Mouse (Mus musculus): Measurements from ENCODE around the gene Ece1. TPM values are rescaled to one million over a fixed set of nuclear protein-coding genes. Genes with fewer than 3 reads are reported as not detected.

Ece1 gene
- polyA plus RNA-seq, 2 experiments: 42.4 to 45.7 TPM

GRCm38 (mm10) chr4:137943540-137943939, 81.5 kb downstream of the Ece1 start:
- Histone ChIP-seq H3K9ac (ENCODE audit: low read depth, low read length, severe bottlenecking) (no peak overlapping the region), H3K4me2 (replicated peaks; ENCODE audit: low read depth, low read length, severe bottlenecking) (no peak overlapping the region), H3K36me3 (ENCODE audit: control insufficient read depth, insufficient read depth, low read length) (peaks cover 79% of the 10 kb centered on the region), H3K4me3 (replicated peaks; ENCODE audit: low read length) (no peak overlapping the region), H3K9me3 (ENCODE audit: control insufficient read depth, low read length) (no peaks in the 10 kb centered on the region), H3K4me1 (ENCODE audit: control insufficient read depth, insufficient read depth, low read length) (no peaks in the 10 kb centered on the region), H3K27me3 (ENCODE audit: control insufficient read depth, insufficient read depth, low read length) (no peaks in the 10 kb centered on the region), H3K27ac (replicated peaks; ENCODE audit: low read depth, low read length) (no peak overlapping the region)
- no peak for TF ChIP-seq POLR2A (IDR thresholded peaks at IDR 0.05; ENCODE audit: borderline replicate concordance, extremely low read depth, insufficient read depth, insufficient read length)
- DNase-seq (ENCODE audit: low spot score) (no peak), ATAC-seq (ENCODE audit: low FRiP score, low read depth) (no peak)
- 93% methylated on average over 10 of the region's 10 CpGs for WGBS

- TF ChIP-seq POLR2A (IDR thresholded peaks at IDR 0.05; ENCODE audit: borderline replicate concordance, extremely low read depth, insufficient read depth, insufficient read length): no peak
- Histone ChIP-seq H3K9me3 (ENCODE audit: control insufficient read depth, low read length) (no peaks in the 10 kb centered on the region), H3K4me2 (replicated peaks; ENCODE audit: low read depth, low read length, severe bottlenecking) (no peak overlapping the region), H3K4me3 (replicated peaks; ENCODE audit: low read length) (no peak overlapping the region), H3K9ac (ENCODE audit: low read depth, low read length, severe bottlenecking) (no peak overlapping the region), H3K36me3 (ENCODE audit: control insufficient read depth, insufficient read depth, low read length) (peaks cover 79% of the 10 kb centered on the region), H3K27me3 (ENCODE audit: control insufficient read depth, insufficient read depth, low read length) (no peaks in the 10 kb centered on the region), H3K4me1 (ENCODE audit: control insufficient read depth, insufficient read depth, low read length) (no peaks in the 10 kb centered on the region), H3K27ac (replicated peaks; ENCODE audit: low read depth, low read length) (no peak overlapping the region)
- DNase-seq (ENCODE audit: low spot score) (no peak), ATAC-seq (ENCODE audit: low FRiP score, low read depth) (no peak)
- 79% methylated on average over 4 of the region's 4 CpGs for WGBS
Observed at GRCm38 (mm10) chr4:137945376-137945775, 83.3 kb downstream of the Ece1 start.

GRCm38 (mm10) chr4:137946419-137946818, 84.4 kb downstream of the Ece1 start:
- no peak for TF ChIP-seq POLR2A (IDR thresholded peaks at IDR 0.05; ENCODE audit: borderline replicate concordance, extremely low read depth, insufficient read depth, insufficient read length)
- ATAC-seq (ENCODE audit: low FRiP score, low read depth) (no peak), DNase-seq (ENCODE audit: low spot score) (no peak)
- no peak overlapping the region for H3K27ac ChIP-seq (replicated peaks; ENCODE audit: low read depth, low read length)
- H3K9ac ChIP-seq (ENCODE audit: low read depth, low read length, severe bottlenecking): no peak overlapping the region
- no peaks in the 10 kb centered on the region for H3K4me1 ChIP-seq (ENCODE audit: control insufficient read depth, insufficient read depth, low read length)
- peaks cover 76% of the 10 kb centered on the region for H3K36me3 ChIP-seq (ENCODE audit: control insufficient read depth, insufficient read depth, low read length)
- no peaks in the 10 kb centered on the region for H3K27me3 ChIP-seq (ENCODE audit: control insufficient read depth, insufficient read depth, low read length)
- H3K9me3 ChIP-seq (ENCODE audit: control insufficient read depth, low read length): no peaks in the 10 kb centered on the region
- H3K4me3 ChIP-seq (replicated peaks; ENCODE audit: low read length): no peak overlapping the region
- WGBS: 86% methylated on average over 11 of the region's 11 CpGs
- no peak overlapping the region for H3K4me2 ChIP-seq (replicated peaks; ENCODE audit: low read depth, low read length, severe bottlenecking)

- H3K27me3 ChIP-seq (ENCODE audit: control insufficient read depth, insufficient read depth, low read length): no peaks in the 10 kb centered on the region
- H3K9ac ChIP-seq (ENCODE audit: low read depth, low read length, severe bottlenecking): no peak overlapping the region
- no peak for TF ChIP-seq POLR2A (IDR thresholded peaks at IDR 0.05; ENCODE audit: borderline replicate concordance, extremely low read depth, insufficient read depth, insufficient read length)
- peaks cover 76% of the 10 kb centered on the region for H3K36me3 ChIP-seq (ENCODE audit: control insufficient read depth, insufficient read depth, low read length)
- no peak for ATAC-seq (ENCODE audit: low FRiP score, low read depth)
- H3K4me2 ChIP-seq (replicated peaks; ENCODE audit: low read depth, low read length, severe bottlenecking): no peak overlapping the region
- H3K27ac ChIP-seq (replicated peaks; ENCODE audit: low read depth, low read length): no peak overlapping the region
- WGBS: 36% methylated on average over 4 of the region's 4 CpGs
- H3K9me3 ChIP-seq (ENCODE audit: control insufficient read depth, low read length): no peaks in the 10 kb centered on the region
- H3K4me3 ChIP-seq (replicated peaks; ENCODE audit: low read length): no peak overlapping the region
- DNase-seq (ENCODE audit: low spot score): peak; percentile 76
- H3K4me1 ChIP-seq (ENCODE audit: control insufficient read depth, insufficient read depth, low read length): no peaks in the 10 kb centered on the region
Observed at GRCm38 (mm10) chr4:137952840-137953239, 90.8 kb downstream of the Ece1 start.

GRCm38 (mm10) chr4:137954184-137954583, 92.1 kb downstream of the Ece1 start:
- Histone ChIP-seq H3K9ac (ENCODE audit: low read depth, low read length, severe bottlenecking) (no peak overlapping the region), H3K27me3 (ENCODE audit: control insufficient read depth, insufficient read depth, low read length) (no peaks in the 10 kb centered on the region), H3K4me2 (replicated peaks; ENCODE audit: low read depth, low read length, severe bottlenecking) (no peak overlapping the region), H3K4me1 (ENCODE audit: control insufficient read depth, insufficient read depth, low read length) (no peaks in the 10 kb centered on the region), H3K9me3 (ENCODE audit: control insufficient read depth, low read length) (no peaks in the 10 kb centered on the region), H3K4me3 (replicated peaks; ENCODE audit: low read length) (no peak overlapping the region), H3K27ac (replicated peaks; ENCODE audit: low read depth, low read length) (no peak overlapping the region), H3K36me3 (ENCODE audit: control insufficient read depth, insufficient read depth, low read length) (peaks cover 76% of the 10 kb centered on the region)
- no peak for ATAC-seq (ENCODE audit: low FRiP score, low read depth)
- no peak for DNase-seq (ENCODE audit: low spot score)
- 92% methylated on average over 2 of the region's 2 CpGs for WGBS
- no peak for TF ChIP-seq POLR2A (IDR thresholded peaks at IDR 0.05; ENCODE audit: borderline replicate concordance, extremely low read depth, insufficient read depth, insufficient read length)

DNA sequence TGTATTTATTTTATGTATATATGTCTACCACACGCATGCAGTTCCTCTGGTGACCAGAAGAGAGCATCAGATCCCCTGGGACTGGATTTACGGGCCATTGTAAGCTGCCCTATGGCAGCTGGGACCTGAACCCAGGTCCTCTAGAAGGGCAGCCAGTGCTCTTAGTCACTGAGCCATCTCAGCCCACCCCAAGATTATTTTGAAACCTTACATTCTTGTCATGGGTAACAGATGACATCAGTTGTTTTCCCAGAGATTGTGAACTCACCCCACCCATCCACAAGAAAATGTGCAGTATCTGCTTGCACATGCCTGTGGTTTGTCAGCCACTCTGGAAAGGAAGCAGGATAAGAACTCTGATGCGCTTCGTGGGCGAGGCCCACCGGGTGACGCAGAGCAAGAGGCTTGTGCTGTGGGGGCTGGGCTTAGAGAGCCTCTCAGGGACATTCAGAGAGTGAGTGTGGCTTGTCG, 92.9 kb downstream of the Ece1 start:
- Histone ChIP-seq H3K4me1 (ENCODE audit: control insufficient read depth, insufficient read depth, low read length) (no peaks in the 10 kb centered on the region), H3K27me3 (ENCODE audit: control insufficient read depth, insufficient read depth, low read length) (no peaks in the 10 kb centered on the region), H3K4me2 (replicated peaks; ENCODE audit: low read depth, low read length, severe bottlenecking) (no peak overlapping the region), H3K9ac (ENCODE audit: low read depth, low read length, severe bottlenecking) (no peak overlapping the region), H3K27ac (replicated peaks; ENCODE audit: low read depth, low read length) (no peak overlapping the region), H3K4me3 (replicated peaks; ENCODE audit: low read length) (no peak overlapping the region), H3K36me3 (ENCODE audit: control insufficient read depth, insufficient read depth, low read length) (peaks cover 76% of the 10 kb centered on the region), H3K9me3 (ENCODE audit: control insufficient read depth, low read length) (no peaks in the 10 kb centered on the region)
- DNase-seq (ENCODE audit: low spot score) (no peak), ATAC-seq (ENCODE audit: low FRiP score, low read depth) (no peak)
- WGBS: 67% methylated on average over 8 of the region's 8 CpGs
- no peak for TF ChIP-seq POLR2A (IDR thresholded peaks at IDR 0.05; ENCODE audit: borderline replicate concordance, extremely low read depth, insufficient read depth, insufficient read length)
